Mouse (Mus musculus) heart, postnatal 0 days (tissue): ENCODE measurements around the gene Bglap. TPM values are rescaled to one million over a fixed set of nuclear protein-coding genes. Genes with fewer than 3 reads are reported as not detected.

Source experiments
- ATAC-seq: fragments of 200-750 bp; cut with Nextera tagmentation; 2 replicates; pipeline ENCODE4 v1.8.0; 2017; ENCODE audit warnings: low read depth, moderate number of reproducible peaks, moderate library complexity; ENCODE audit not compliant: insufficient read depth
- DNase-seq: peaks from one replicate; pipeline ENCODE4 v3.0.0-alpha.2; 2016; ENCODE audit warnings: low spot score
- H3K27ac ChIP-seq: fragments of 300-500 bp; sonication (generic); 2 replicates; pipeline ENCODE4 v1.5.1; 2014; ENCODE audit warnings: low read depth, mild to moderate bottlenecking
- H3K27me3 ChIP-seq: fragments of 300-500 bp; sonication (generic); 2 replicates; pipeline ENCODE4 v1.6.1; 2014; ENCODE audit warnings: low read length, mixed read lengths; ENCODE audit not compliant: control insufficient read depth, insufficient read depth
- H3K36me3 ChIP-seq: fragments of 300-500 bp; sonication (generic); replicated peaks from 2 replicates; pipeline ENCODE4 v1.6.1; 2014; ENCODE audit warnings: low read length, mixed read lengths; ENCODE audit not compliant: control insufficient read depth, insufficient read depth
- H3K4me1 ChIP-seq: fragments of 300-500 bp; sonication (generic); 2 replicates; pipeline ENCODE4 v1.6.1; 2014; ENCODE audit warnings: antibody characterized with exemption; ENCODE audit not compliant: control insufficient read depth, insufficient read depth
- H3K4me2 ChIP-seq: fragments of 300-500 bp; sonication (generic); 2 replicates; pipeline ENCODE4 v1.6.1; 2014; ENCODE audit warnings: low read depth, mild to moderate bottlenecking, low read length, moderate library complexity
- H3K4me3 ChIP-seq: fragments of 300-500 bp; sonication (generic); 2 replicates; pipeline ENCODE4 v1.5.1; 2014; ENCODE audit warnings: low read depth, low read length
- H3K9ac ChIP-seq: fragments of 300-500 bp; sonication (generic); replicated peaks from 2 replicates; pipeline ENCODE4 v1.6.1; 2014; ENCODE audit warnings: low read depth, low read length, mixed read lengths
- H3K9me3 ChIP-seq: fragments of 300-500 bp; sonication (generic); replicated peaks from 2 replicates; pipeline ENCODE4 v1.6.1; 2016; ENCODE audit warnings: low read length; ENCODE audit not compliant: control insufficient read depth
- CTCF ChIP-seq: IDR thresholded peaks from 2 replicates; pipeline ENCODE4 v1.5.1; 2016; ENCODE audit warnings: antibody characterized with exemption, control low read depth, low read depth
- EP300 ChIP-seq: IDR thresholded peaks from 2 replicates; pipeline ENCODE4 v1.6.1; 2016; ENCODE audit warnings: antibody characterized with exemption, low read depth
- WGBS: fragments of 180-500 bp; shearing (Covaris S2); extraction: QIAGEN DNeasy Blood & Tissue Kit; methylation state at CpG from one replicate; pipeline ENCODE4 v1.1.7; 2014; 5-methylcytosine and 5-hydroxymethylcytosine counted together
- polyA plus RNA-seq: library from polyadenylated mRNA; unstranded; fragments of >200 nt; fragmentation: Nextera tagmentation; extraction: Ambion mirVana; gene quantifications from 2 replicates; pipeline ENCODE4 v1.2.1, GENCODE M21; 2015
- total RNA-seq: library from RNA; depleted of rRNA; stranded (reverse); fragments of >200 nt; gene quantifications from 2 replicates; pipeline ENCODE4 v1.2.3, GENCODE M21; 2014; ENCODE audit warnings: low replicate concordance; rRNA removed

The Bglap gene
- total and polyA plus RNA-seq, 2 experiments from 2014 or later, result not detected

DNA sequence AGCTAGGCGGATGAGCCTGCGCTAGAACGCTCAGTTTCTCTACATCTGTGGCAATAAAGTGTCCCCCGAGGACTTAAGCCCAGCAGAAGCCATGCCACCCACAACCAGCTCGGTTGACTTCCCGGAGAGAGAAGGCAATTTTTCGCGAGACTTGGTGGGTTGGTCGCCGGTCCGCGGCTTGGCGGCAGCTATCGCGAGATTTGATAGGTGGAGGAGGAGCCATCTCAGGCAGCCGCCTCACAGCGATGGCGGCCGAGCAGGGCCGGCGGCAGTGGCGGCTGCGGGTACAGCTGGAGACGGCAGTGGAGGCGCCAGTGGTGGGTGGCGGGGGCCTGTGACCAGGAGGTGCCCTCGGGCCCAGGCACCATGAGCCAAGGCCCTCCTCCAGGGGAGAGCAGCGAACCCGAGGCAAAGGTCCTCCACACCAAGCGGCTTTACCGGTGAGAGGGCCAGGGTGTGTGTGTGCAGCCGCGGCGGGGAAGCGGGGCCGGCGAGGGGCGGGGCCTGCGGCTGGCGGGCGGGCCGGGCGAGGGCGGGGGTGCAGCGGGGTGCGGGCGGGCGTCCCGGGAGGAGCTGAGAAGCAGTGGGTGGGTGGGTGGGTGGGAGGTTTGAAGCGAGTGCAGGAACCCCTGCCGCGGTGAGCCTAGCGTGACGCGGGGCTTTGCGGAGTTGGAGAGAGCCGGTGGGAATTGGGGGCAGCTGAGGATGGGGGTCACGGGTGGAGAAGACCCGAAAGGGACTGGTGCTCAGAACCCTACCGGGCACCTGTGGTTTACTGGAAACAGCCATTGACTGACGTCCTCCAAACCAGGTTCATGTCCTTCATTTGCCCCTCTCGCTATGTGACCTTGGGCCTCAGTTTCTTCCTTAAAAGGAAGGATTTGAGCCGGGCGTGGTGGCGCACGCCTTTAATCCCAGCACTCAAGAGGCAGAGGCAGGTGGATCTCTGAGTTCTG lies 47.9 kb downstream of the Bglap start, which contains the start of the genes Tmem79 and Smg5:
TSS of gene Tmem79 (minus strand) at position 91 of the 956 bp plus-strand sequence.
TSS of gene Smg5 (plus strand) at position 203 of the 956 bp plus-strand sequence.
- peak within 1 kb of the TSS; percentile 95 for H3K9ac ChIP-seq
- DNase-seq (peak; percentile 95), ATAC-seq (peak; percentile 94)
- H3K4me1 ChIP-seq, result peaks cover 17% of the 10 kb centered on the region
- H3K27ac ChIP-seq, result peak within 1 kb of the TSS; percentile 98
- TF ChIP-seq CTCF, result no peak
- peak; percentile 89 for TF ChIP-seq EP300
- peak within 1 kb of the TSS; percentile 96 for H3K4me3 ChIP-seq
- no peaks in the 10 kb centered on the region for H3K9me3 ChIP-seq
- 1% methylated on average over 64 of the region's 66 CpGs for WGBS
- H3K27me3 ChIP-seq, result no peaks in the 10 kb centered on the region
- peak within 1 kb of the TSS; percentile 86 for H3K4me2 ChIP-seq
- peaks cover 5% of the 10 kb centered on the region; the same call in 1 of the 2 replicates for H3K36me3 ChIP-seq

- Histone ChIP-seq H3K9me3 (no peaks in the 10 kb centered on the region), H3K9ac (peak overlapping the region; percentile 95), H3K4me3 (peak overlapping the region; percentile 96), H3K4me2 (peak overlapping the region; percentile 86), H3K27me3 (no peaks in the 10 kb centered on the region), H3K36me3 (peaks cover 1% of the 10 kb centered on the region; the same call in 1 of the 2 replicates), H3K4me1 (peaks cover 17% of the 10 kb centered on the region), H3K27ac (peak overlapping the region; percentile 98)
- WGBS, result under 1% methylated on average over 27 of the region's 27 CpGs
- TF ChIP-seq EP300 (no peak), CTCF (no peak)
- DNase-seq (peak; percentile 25), ATAC-seq (peak; percentile 36)
Observed at GRCm38 (mm10) chr3:88335436-88336053, 48.7 kb downstream of the Bglap start.

- WGBS, result 39% methylated on average over 3 of the region's 3 CpGs
- peak overlapping the region; percentile 86 for H3K4me2 ChIP-seq
Observed at GRCm38 (mm10) chr3:88334902-88335435, 49.3 kb downstream of the Bglap start.

GRCm38 (mm10) chr3:88334029-88334658 lies 50.1 kb downstream of the Bglap start:
- no peak for ATAC-seq
- no peak for DNase-seq
- WGBS, result 56% methylated on average over 12 of the region's 12 CpGs
- TF ChIP-seq CTCF (no peak), EP300 (no peak)
- Histone ChIP-seq H3K9me3 (no peaks in the 10 kb centered on the region), H3K27me3 (no peaks in the 10 kb centered on the region), H3K36me3 (peaks cover 5% of the 10 kb centered on the region), H3K4me1 (peaks cover 17% of the 10 kb centered on the region), H3K4me3 (no peak overlapping the region), H3K27ac (no peak overlapping the region), H3K9ac (no peak overlapping the region), H3K4me2 (no peak overlapping the region)

More at GRCm38 (mm10) chr3:88334902-88335435, 49.3 kb downstream of the Bglap start:
- Histone ChIP-seq H3K36me3 (no peaks in the 10 kb centered on the region), H3K4me3 (peak overlapping the region; percentile 96), H3K9me3 (no peaks in the 10 kb centered on the region), H3K4me1 (peaks cover 17% of the 10 kb centered on the region), H3K27ac (peak overlapping the region; percentile 98), H3K27me3 (no peaks in the 10 kb centered on the region), H3K9ac (peak overlapping the region; percentile 95)
- ATAC-seq, result no peak
- TF ChIP-seq EP300 (no peak), CTCF (no peak)
- DNase-seq, result no peak

Other genes starting within 250 kb of the Bglap start
- gene Mef2d, start 242.1 kb downstream of the Bglap start, total RNA-seq, result 70.8 and 75.8 TPM in 2 replicates
- 30.0 and 30.8 TPM in 2 replicates for gene Mef2d, start 242.1 kb downstream of the Bglap start, polyA plus RNA-seq
- 0.19 TPM in 1 of 2 replicates, not detected in the other for gene Rhbg, start 129.8 kb downstream of the Bglap start, total RNA-seq
- not detected in 2 replicates for gene Rhbg, start 129.8 kb downstream of the Bglap start, polyA plus RNA-seq
- not detected in 2 replicates for gene Gm38392, start 97.3 kb downstream of the Bglap start, total RNA-seq
- gene Gm38392, start 97.3 kb downstream of the Bglap start, polyA plus RNA-seq, result 0.16 TPM in 1 of 2 replicates, not detected in the other
- gene Tsacc, start 87.5 kb downstream of the Bglap start, total RNA-seq, result 21.5 and 30.3 TPM in 2 replicates
- gene Tsacc, start 87.5 kb downstream of the Bglap start, polyA plus RNA-seq, result 14.3 and 16.7 TPM in 2 replicates
- 187 and 208 TPM in 2 replicates for gene Cct3, start 87.3 kb downstream of the Bglap start, total RNA-seq
- gene Cct3, start 87.3 kb downstream of the Bglap start, polyA plus RNA-seq, result 254 and 256 TPM in 2 replicates
- gene Glmp, start 59.4 kb downstream of the Bglap start, total RNA-seq, result 75.1 and 156 TPM in 2 replicates
- 129 and 143 TPM in 2 replicates for gene Glmp, start 59.4 kb downstream of the Bglap start, polyA plus RNA-seq
- gene Tmem79, start 48.3 kb downstream of the Bglap start, total RNA-seq, result 0.27 and 3.7 TPM in 2 replicates
- gene Tmem79, start 48.3 kb downstream of the Bglap start, polyA plus RNA-seq, result 1.3 and 1.6 TPM in 2 replicates
- gene Smg5, start 48.2 kb downstream of the Bglap start, total RNA-seq, result 54.3 and 60.8 TPM in 2 replicates
- 25.1 TPM in 2 replicates for gene Smg5, start 48.2 kb downstream of the Bglap start, polyA plus RNA-seq
- gene Paqr6, start 19.9 kb downstream of the Bglap start, total RNA-seq, result not detected in 2 replicates
- 1.2 and 1.7 TPM in 2 replicates for gene Paqr6, start 19.9 kb downstream of the Bglap start, polyA plus RNA-seq
- gene Bglap3, start 11.7 kb downstream of the Bglap start, total RNA-seq, result not detected in 2 replicates
- not detected in 2 replicates for gene Bglap3, start 11.7 kb downstream of the Bglap start, polyA plus RNA-seq
- gene Bglap2, start 5.8 kb downstream of the Bglap start, total RNA-seq, result not detected in 2 replicates
- gene Bglap2, start 5.8 kb downstream of the Bglap start, polyA plus RNA-seq, result not detected in 2 replicates
- 86.0 and 116 TPM in 2 replicates for gene Pmf1, start 25.9 kb upstream of the Bglap start, total RNA-seq
- gene Pmf1, start 25.9 kb upstream of the Bglap start, polyA plus RNA-seq, result 62.9 and 65.8 TPM in 2 replicates
- 17.2 and 25.4 TPM in 2 replicates for gene Slc25a44, start 40.7 kb upstream of the Bglap start, total RNA-seq
- gene Slc25a44, start 40.7 kb upstream of the Bglap start, polyA plus RNA-seq, result 9.6 and 9.7 TPM in 2 replicates
- 2.0 and 2.1 TPM in 2 replicates for gene Sema4a, start 76.7 kb upstream of the Bglap start, total RNA-seq
- gene Sema4a, start 76.7 kb upstream of the Bglap start, polyA plus RNA-seq, result 0.93 and 1.0 TPM in 2 replicates
- gene Lmna, start 125.5 kb upstream of the Bglap start, total RNA-seq, result 156 and 210 TPM in 2 replicates
- gene Lmna, start 125.5 kb upstream of the Bglap start, polyA plus RNA-seq, result 109 and 122 TPM in 2 replicates
- 6.0 and 9.7 TPM in 2 replicates for gene Mex3a, start 147.9 kb upstream of the Bglap start, total RNA-seq
- 2.6 and 2.7 TPM in 2 replicates for gene Mex3a, start 147.9 kb upstream of the Bglap start, polyA plus RNA-seq
- gene Rab25, start 163.8 kb upstream of the Bglap start, total RNA-seq, result 0.39 and 2.5 TPM in 2 replicates
- gene Rab25, start 163.8 kb upstream of the Bglap start, polyA plus RNA-seq, result 0.16 TPM in 1 of 2 replicates, not detected in the other
- gene Lamtor2, start 168.6 kb upstream of the Bglap start, total RNA-seq, result 3.6 and 34.6 TPM in 2 replicates
- 131 and 136 TPM in 2 replicates for gene Lamtor2, start 168.6 kb upstream of the Bglap start, polyA plus RNA-seq
- 74.9 and 82.4 TPM in 2 replicates for gene Ubqln4, start 169.3 kb upstream of the Bglap start, total RNA-seq
- 18.3 and 19.0 TPM in 2 replicates for gene Ubqln4, start 169.3 kb upstream of the Bglap start, polyA plus RNA-seq
- 246 and 286 TPM in 2 replicates for gene Ssr2, start 191.4 kb upstream of the Bglap start, total RNA-seq
- 144 and 146 TPM in 2 replicates for gene Ssr2, start 191.4 kb upstream of the Bglap start, polyA plus RNA-seq
- 81.1 and 146 TPM in 2 replicates for gene Arhgef2, start 221.5 kb upstream of the Bglap start, total RNA-seq
- 52.2 and 56.1 TPM in 2 replicates for gene Arhgef2, start 221.5 kb upstream of the Bglap start, polyA plus RNA-seq